Mouse (Mus musculus): ENCODE measurements at regions not wholly inside any gene's neighbourhood (a gene's known extent, or its start where the extent isn't known, plus 50 kb on each side); places are given as distances from the start of the nearest gene placed in this dataset.

GRCm38 (mm10) chr9:120754151-120754550, 174.9 kb upstream of the Ctnnb1 start:
- no peak overlapping the region for H3K4me3 ChIP-seq (ENCODE audit: low read depth, low read length)
- TF ChIP-seq EP300 (IDR thresholded peaks at IDR 0.05; ENCODE audit: insufficient read depth, low read depth, low read length) = no peak
- no peak for TF ChIP-seq POLR2A (IDR thresholded peaks at IDR 0.05; ENCODE audit: insufficient read depth, low read length)
- no peak for TF ChIP-seq CTCF (IDR thresholded peaks at IDR 0.05; ENCODE audit: low read depth, low read length)
- H3K9ac ChIP-seq (ENCODE audit: low read depth, poor library complexity, severe bottlenecking) = no peak overlapping the region
- no peaks in the 10 kb centered on the region for H3K36me3 ChIP-seq (ENCODE audit: control insufficient read depth, insufficient read depth, low read length, poor library complexity, severe bottlenecking)
- peak overlapping the region; percentile 41 for H3K27ac ChIP-seq (ENCODE audit: insufficient read depth, low read length)
- peaks cover 9% of the 10 kb centered on the region for H3K4me1 ChIP-seq (ENCODE audit: control insufficient read depth, insufficient read depth, low read length)
- H3K9me3 ChIP-seq (replicated peaks; ENCODE audit: control insufficient read depth, insufficient read depth, low read length, poor library complexity, severe bottlenecking) = 0 out of 2 replicates have a peak, but pooled peaks cover 5% of the 10 kb centered on the region
- no peaks in the 10 kb centered on the region for H3K27me3 ChIP-seq (ENCODE audit: control insufficient read depth, insufficient read depth, low read length, poor library complexity, severe bottlenecking)

GRCm38 (mm10) chr9:120755486-120755885, 173.5 kb upstream of the Ctnnb1 start:
- no peak overlapping the region for H3K27ac ChIP-seq (ENCODE audit: insufficient read depth, low read length)
- no peaks in the 10 kb centered on the region for H3K36me3 ChIP-seq (ENCODE audit: control insufficient read depth, insufficient read depth, low read length, poor library complexity, severe bottlenecking)
- H3K9ac ChIP-seq (ENCODE audit: low read depth, poor library complexity, severe bottlenecking) = peak overlapping the region; percentile 2; the same call in 1 of the 2 replicates
- TF ChIP-seq CTCF (IDR thresholded peaks at IDR 0.05; ENCODE audit: low read depth, low read length) (no peak), EP300 (IDR thresholded peaks at IDR 0.05; ENCODE audit: insufficient read depth, low read depth, low read length) (no peak), POLR2A (IDR thresholded peaks at IDR 0.05; ENCODE audit: insufficient read depth, low read length) (no peak)
- H3K27me3 ChIP-seq (ENCODE audit: control insufficient read depth, insufficient read depth, low read length, poor library complexity, severe bottlenecking) = no peaks in the 10 kb centered on the region
- H3K9me3 ChIP-seq (replicated peaks; ENCODE audit: control insufficient read depth, insufficient read depth, low read length, poor library complexity, severe bottlenecking) = 0 out of 2 replicates have a peak, but pooled peaks cover 5% of the 10 kb centered on the region
- no peak overlapping the region for H3K4me3 ChIP-seq (ENCODE audit: low read depth, low read length)
- peaks cover 9% of the 10 kb centered on the region for H3K4me1 ChIP-seq (ENCODE audit: control insufficient read depth, insufficient read depth, low read length)

GRCm38 (mm10) chr9:120758003-120758402, 171.0 kb upstream of the Ctnnb1 start:
- no peaks in the 10 kb centered on the region for H3K36me3 ChIP-seq (ENCODE audit: control insufficient read depth, insufficient read depth, low read length, poor library complexity, severe bottlenecking)
- H3K9me3 ChIP-seq (replicated peaks; ENCODE audit: control insufficient read depth, insufficient read depth, low read length, poor library complexity, severe bottlenecking) = 0 out of 2 replicates have a peak, but pooled peaks cover 5% of the 10 kb centered on the region
- H3K27me3 ChIP-seq (ENCODE audit: control insufficient read depth, insufficient read depth, low read length, poor library complexity, severe bottlenecking) = no peaks in the 10 kb centered on the region
- peaks cover 5% of the 10 kb centered on the region for H3K4me1 ChIP-seq (ENCODE audit: control insufficient read depth, insufficient read depth, low read length)
- no peak overlapping the region for H3K9ac ChIP-seq (ENCODE audit: low read depth, poor library complexity, severe bottlenecking)
- no peak for TF ChIP-seq EP300 (IDR thresholded peaks at IDR 0.05; ENCODE audit: insufficient read depth, low read depth, low read length)
- no peak for TF ChIP-seq POLR2A (IDR thresholded peaks at IDR 0.05; ENCODE audit: insufficient read depth, low read length)
- TF ChIP-seq CTCF (IDR thresholded peaks at IDR 0.05; ENCODE audit: low read depth, low read length) = no peak
- H3K4me3 ChIP-seq (ENCODE audit: low read depth, low read length) = no peak overlapping the region
- H3K27ac ChIP-seq (ENCODE audit: insufficient read depth, low read length) = no peak overlapping the region

GRCm38 (mm10) chr9:120758632-120759031, 170.4 kb upstream of the Ctnnb1 start:
- TF ChIP-seq EP300 (IDR thresholded peaks at IDR 0.05; ENCODE audit: insufficient read depth, low read depth, low read length) = no peak
- TF ChIP-seq CTCF (IDR thresholded peaks at IDR 0.05; ENCODE audit: low read depth, low read length) = no peak
- TF ChIP-seq POLR2A (IDR thresholded peaks at IDR 0.05; ENCODE audit: insufficient read depth, low read length) = no peak
- Histone ChIP-seq H3K27ac (ENCODE audit: insufficient read depth, low read length) (no peak overlapping the region), H3K36me3 (ENCODE audit: control insufficient read depth, insufficient read depth, low read length, poor library complexity, severe bottlenecking) (no peaks in the 10 kb centered on the region), H3K9ac (ENCODE audit: low read depth, poor library complexity, severe bottlenecking) (no peak overlapping the region), H3K27me3 (ENCODE audit: control insufficient read depth, insufficient read depth, low read length, poor library complexity, severe bottlenecking) (no peaks in the 10 kb centered on the region), H3K9me3 (replicated peaks; ENCODE audit: control insufficient read depth, insufficient read depth, low read length, poor library complexity, severe bottlenecking) (0 out of 2 replicates have a peak, but pooled peaks cover 5% of the 10 kb centered on the region), H3K4me1 (ENCODE audit: control insufficient read depth, insufficient read depth, low read length) (peaks cover 3% of the 10 kb centered on the region), H3K4me3 (ENCODE audit: low read depth, low read length) (no peak overlapping the region)

- Histone ChIP-seq H3K27ac (ENCODE audit: insufficient read depth, low read length) (peak overlapping the region; percentile 78), H3K27me3 (ENCODE audit: control insufficient read depth, insufficient read depth, low read length, poor library complexity, severe bottlenecking) (no peaks in the 10 kb centered on the region)
Measured at GRCm38 (mm10) chr9:120759771-120760170, 169.2 kb upstream of the Ctnnb1 start.

GRCm38 (mm10) chr9:120763802-120764201, 165.2 kb upstream of the Ctnnb1 start:
- H3K4me1 ChIP-seq (ENCODE audit: control insufficient read depth, insufficient read depth, low read length) = no peaks in the 10 kb centered on the region
- H3K9ac ChIP-seq (ENCODE audit: low read depth, poor library complexity, severe bottlenecking) = no peak overlapping the region
- TF ChIP-seq CTCF (IDR thresholded peaks at IDR 0.05; ENCODE audit: low read depth, low read length) (no peak), POLR2A (IDR thresholded peaks at IDR 0.05; ENCODE audit: insufficient read depth, low read length) (no peak), EP300 (IDR thresholded peaks at IDR 0.05; ENCODE audit: insufficient read depth, low read depth, low read length) (no peak)
- no peaks in the 10 kb centered on the region for H3K27me3 ChIP-seq (ENCODE audit: control insufficient read depth, insufficient read depth, low read length, poor library complexity, severe bottlenecking)
- no peaks in the 10 kb centered on the region for H3K36me3 ChIP-seq (ENCODE audit: control insufficient read depth, insufficient read depth, low read length, poor library complexity, severe bottlenecking)
- H3K4me3 ChIP-seq (ENCODE audit: low read depth, low read length) = no peak overlapping the region
- H3K9me3 ChIP-seq (replicated peaks; ENCODE audit: control insufficient read depth, insufficient read depth, low read length, poor library complexity, severe bottlenecking) = no peaks in the 10 kb centered on the region
- no peak overlapping the region for H3K27ac ChIP-seq (ENCODE audit: insufficient read depth, low read length)

More at GRCm38 (mm10) chr9:120759771-120760170, 169.2 kb upstream of the Ctnnb1 start:
- H3K9ac ChIP-seq (ENCODE audit: low read depth, poor library complexity, severe bottlenecking) = no peak overlapping the region
- H3K4me1 ChIP-seq (ENCODE audit: control insufficient read depth, insufficient read depth, low read length) = no peaks in the 10 kb centered on the region
- TF ChIP-seq EP300 (IDR thresholded peaks at IDR 0.05; ENCODE audit: insufficient read depth, low read depth, low read length) (peak; percentile 97), POLR2A (IDR thresholded peaks at IDR 0.05; ENCODE audit: insufficient read depth, low read length) (no peak)
- H3K9me3 ChIP-seq (replicated peaks; ENCODE audit: control insufficient read depth, insufficient read depth, low read length, poor library complexity, severe bottlenecking) = 0 out of 2 replicates have a peak, but pooled peaks cover 5% of the 10 kb centered on the region
- no peaks in the 10 kb centered on the region for H3K36me3 ChIP-seq (ENCODE audit: control insufficient read depth, insufficient read depth, low read length, poor library complexity, severe bottlenecking)
- H3K4me3 ChIP-seq (ENCODE audit: low read depth, low read length) = no peak overlapping the region

Data from ES-Bruce4 (cell line).